Mouse (Mus musculus) cerebellum, adult 2 months (tissue): Measurements from ENCODE around the gene Rexo4. TPM values are rescaled to one million over a fixed set of nuclear protein-coding genes. Genes with fewer than 3 reads are reported as not detected.

ENCODE experiments used
- DNase-seq, 2 experiments: peaks; one replicate each; pipeline ENCODE4 v3.0.0; 2021
- H3K27ac ChIP-seq: fragments of 200-500 bp; 2 replicates; pipeline ENCODE4 v1.5.1; 2012; ENCODE audit warnings: low read length, control low read depth, inconsistent platforms; ENCODE audit not compliant: insufficient read depth
- H3K27me3 ChIP-seq: fragments of 200-500 bp; 2 replicates; pipeline ENCODE4 v1.6.1; 2012; ENCODE audit warnings: inconsistent platforms, mild to moderate bottlenecking, low read length, moderate library complexity; ENCODE audit not compliant: control insufficient read depth, insufficient read depth
- H3K4me1 ChIP-seq: fragments of 200-500 bp; 2 replicates; pipeline ENCODE4 v1.6.1; 2011; ENCODE audit warnings: low read length; ENCODE audit not compliant: control insufficient read depth, insufficient read depth
- H3K4me3 ChIP-seq: fragments of 200-500 bp; replicated peaks from 2 replicates; pipeline ENCODE3; 2011; ENCODE audit warnings: mild to moderate bottlenecking, low read depth, low read length, control low read depth; ENCODE audit not compliant: insufficient read depth
- CTCF ChIP-seq: fragments of 200-500 bp; IDR thresholded peaks from 2 replicates; pipeline ENCODE4 v1.5.1; 2011; ENCODE audit warnings: low read depth, mild to moderate bottlenecking, control low read depth, low read length, moderate library complexity, borderline replicate concordance; ENCODE audit not compliant: insufficient read depth
- POLR2A ChIP-seq: fragments of 200-500 bp; IDR thresholded peaks from 2 replicates; pipeline ENCODE4 v1.6.1; 2011; ENCODE audit warnings: low read length, control low read depth, borderline replicate concordance; ENCODE audit not compliant: insufficient read depth
- WGBS: fragments of 180-500 bp; shearing (Covaris S2); methylation state at CpG from one replicate; pipeline ENCODE4 v1.1.7; 2018; 5-methylcytosine and 5-hydroxymethylcytosine counted together
- polyA plus RNA-seq: library from polyadenylated mRNA; depleted of rRNA; stranded (reverse); fragments of >200 nt; gene quantifications from 2 replicates; pipeline ENCODE4 v1.2.3, GENCODE M21; 2012; rRNA removed

Gene Rexo4
- polyA plus RNA-seq, 1 experiment, result 72.2 TPM

GRCm38 (mm10) chr2:26910994-26911765, 53.0 kb downstream of the Rexo4 start:
- under 1% methylated on average over 37 of the region's 37 CpGs for WGBS
- no peak for DNase-seq
- peaks cover 6% of the 10 kb centered on the region for H3K4me1 ChIP-seq

GRCm38 (mm10) chr2:26910124-26910993, 53.8 kb downstream of the Rexo4 start, which contains the start of the genes Med22 and Rpl7a:
TSS of gene Med22 (minus strand) at chr2:26910677.
TSS of gene Rpl7a (plus strand) at chr2:26910764.
- DNase-seq, result peak; percentile 99 to 100
- WGBS, result under 1% methylated on average over 73 of the region's 74 CpGs
- H3K4me3 ChIP-seq, result peak within 1 kb of the TSS; percentile 95
- H3K4me1 ChIP-seq, result peaks cover 6% of the 10 kb centered on the region
- peak within 1 kb of the TSS; percentile 42 for H3K27ac ChIP-seq
- no peaks in the 10 kb centered on the region for H3K27me3 ChIP-seq
- TF ChIP-seq POLR2A, result peak; percentile 89
- TF ChIP-seq CTCF, result no peak

More at GRCm38 (mm10) chr2:26910994-26911765, 53.0 kb downstream of the Rexo4 start:
- Histone ChIP-seq H3K27me3 (no peaks in the 10 kb centered on the region), H3K27ac (peak overlapping the region; percentile 42), H3K4me3 (peak overlapping the region; percentile 74)
- TF ChIP-seq POLR2A, result no peak
- no peak for TF ChIP-seq CTCF

DNA sequence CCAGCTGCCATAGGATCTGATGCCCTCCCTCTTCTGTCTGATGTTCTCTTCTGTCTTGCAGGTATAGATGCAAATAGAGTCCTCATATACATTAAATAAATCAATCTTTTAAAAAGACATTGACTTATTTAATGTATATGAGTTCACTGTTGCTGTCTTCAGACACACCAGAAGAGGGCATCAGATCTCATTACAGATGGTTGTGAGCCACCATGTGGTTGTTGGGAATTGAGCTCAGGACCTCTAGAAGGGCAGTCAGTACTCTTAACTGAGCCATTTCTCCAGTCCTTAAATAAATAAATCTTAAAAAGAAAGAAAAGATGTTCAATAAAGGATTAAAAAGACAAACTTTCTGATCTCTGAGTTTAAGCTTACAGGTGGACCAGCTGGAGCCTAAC, 54.8 kb downstream of the Rexo4 start:
- TF ChIP-seq CTCF (no peak), POLR2A (no peak)
- peak overlapping the region; percentile 30 for H3K4me3 ChIP-seq
- DNase-seq, result no peak
- peaks cover 6% of the 10 kb centered on the region for H3K4me1 ChIP-seq
- H3K27me3 ChIP-seq, result no peaks in the 10 kb centered on the region
- H3K27ac ChIP-seq, result no peak overlapping the region

- H3K27ac ChIP-seq, result no peak overlapping the region
- H3K4me1 ChIP-seq, result peaks cover 8% of the 10 kb centered on the region
- no peak overlapping the region for H3K4me3 ChIP-seq
- TF ChIP-seq CTCF (no peak), POLR2A (no peak)
- no peak for DNase-seq
- 80% methylated on average over 18 of the region's 18 CpGs for WGBS
- H3K27me3 ChIP-seq, result no peaks in the 10 kb centered on the region
Observed at GRCm38 (mm10) chr2:26908710-26909386, 55.3 kb downstream of the Rexo4 start.

DNA sequence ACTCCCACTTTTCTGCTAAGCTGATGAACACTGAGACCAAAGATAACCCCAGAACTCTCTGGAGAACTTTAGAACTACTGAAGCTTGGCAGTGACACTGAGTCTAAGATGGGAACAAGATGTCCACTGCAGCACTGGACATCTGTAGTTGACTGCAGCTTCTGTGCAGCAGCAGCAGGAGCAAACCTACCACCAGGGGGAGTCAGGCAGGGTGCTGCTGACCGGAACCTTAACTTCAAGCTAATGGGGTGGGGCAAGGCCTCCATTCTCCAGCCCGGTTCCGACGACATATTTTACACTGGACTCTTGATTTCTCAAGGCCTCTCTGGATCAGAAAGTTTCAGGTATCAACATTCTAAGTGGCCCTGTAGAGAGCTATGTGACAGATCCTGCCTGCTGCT, 57.1 kb downstream of the Rexo4 start:
- DNase-seq, result no peak
- WGBS, result 25% methylated on average over 4 of the region's 4 CpGs
- no peak overlapping the region for H3K27ac ChIP-seq
- no peaks in the 10 kb centered on the region for H3K27me3 ChIP-seq
- H3K4me3 ChIP-seq, result no peak overlapping the region
- TF ChIP-seq CTCF, result peak; percentile 62
- no peak for TF ChIP-seq POLR2A
- peaks cover 13% of the 10 kb centered on the region for H3K4me1 ChIP-seq

- no peak for DNase-seq
- peaks cover 13% of the 10 kb centered on the region for H3K4me1 ChIP-seq
- TF ChIP-seq POLR2A, result no peak
- no peak for TF ChIP-seq CTCF
- 90% methylated on average over 3 of the region's 3 CpGs for WGBS
- H3K27me3 ChIP-seq, result no peaks in the 10 kb centered on the region
- H3K4me3 ChIP-seq, result no peak overlapping the region
- no peak overlapping the region for H3K27ac ChIP-seq
Observed at GRCm38 (mm10) chr2:26906431-26906830, 57.8 kb downstream of the Rexo4 start.

GRCm38 (mm10) chr2:26905936-26906335, 58.2 kb downstream of the Rexo4 start:
- 95% methylated on average over 2 of the region's 2 CpGs for WGBS
- Histone ChIP-seq H3K4me1 (peaks cover 13% of the 10 kb centered on the region), H3K27ac (no peak overlapping the region), H3K27me3 (no peaks in the 10 kb centered on the region), H3K4me3 (no peak overlapping the region)
- TF ChIP-seq CTCF, result no peak
- no peak for TF ChIP-seq POLR2A
- no peak for DNase-seq

Other genes with a start within 250 kb of the Rexo4 start
- 0.08 TPM in 1 of 2 replicates, not detected in the other for gene Abo, start 99.4 kb downstream of the Rexo4 start, polyA plus RNA-seq
- 24.0 and 25.2 TPM in 2 replicates for gene Surf6, start 61.5 kb downstream of the Rexo4 start, polyA plus RNA-seq
- gene Med22, start 53.7 kb downstream of the Rexo4 start, polyA plus RNA-seq, result 56.6 and 58.1 TPM in 2 replicates
- 670 and 676 TPM in 2 replicates for gene Rpl7a, start 53.6 kb downstream of the Rexo4 start, polyA plus RNA-seq
- 58.6 and 60.9 TPM in 2 replicates for gene Surf2, start 48.0 kb downstream of the Rexo4 start, polyA plus RNA-seq
- gene Surf1, start 47.9 kb downstream of the Rexo4 start, polyA plus RNA-seq, result 153 and 159 TPM in 2 replicates
- 54.9 and 60.5 TPM in 2 replicates for gene Surf4, start 30.5 kb downstream of the Rexo4 start, polyA plus RNA-seq
- 0.28 and 0.30 TPM in 2 replicates for gene Stkld1, start 30.3 kb downstream of the Rexo4 start, polyA plus RNA-seq
- 0.59 TPM in 1 of 2 replicates, not detected in the other for gene Adamts13, start 9.0 kb upstream of the Rexo4 start, polyA plus RNA-seq
- gene Cacfd1, start 45.5 kb upstream of the Rexo4 start, polyA plus RNA-seq, result 65.8 and 66.5 TPM in 2 replicates
- 45.4 and 49.8 TPM in 2 replicates for gene Slc2a6, start 63.6 kb upstream of the Rexo4 start, polyA plus RNA-seq
- 0.22 and 0.43 TPM in 2 replicates for gene Mymk, start 107.8 kb upstream of the Rexo4 start, polyA plus RNA-seq
- gene Adamtsl2, start 115.0 kb upstream of the Rexo4 start, polyA plus RNA-seq, result 3.8 and 4.1 TPM in 2 replicates
- gene Fam163b, start 178.1 kb upstream of the Rexo4 start, polyA plus RNA-seq, result 19.7 and 24.3 TPM in 2 replicates
- gene Dbh, start 200.8 kb upstream of the Rexo4 start, polyA plus RNA-seq, result 5.9 and 6.3 TPM in 2 replicates